Mouse (Mus musculus) left cerebral cortex, adult 2 months (tissue): ENCODE results near the gene Prn. TPM values are rescaled to one million over a fixed set of nuclear protein-coding genes. Genes with fewer than 3 reads are reported as not detected.

ENCODE experiments used
- DNase-seq, 2 experiments: peaks; one replicate each; pipeline ENCODE4 v3.0.0; 2021 to 2022; ENCODE audit warnings: low spot score in 2 of 2, mixed read lengths in 1 of 2; ENCODE audit errors: extremely low spot score in 1 of 2
- H3K27ac ChIP-seq: fragments of 200-600 bp; 2 replicates; pipeline ENCODE4 v1.8.1; 2022
- H3K4me3 ChIP-seq: fragments of 200-600 bp; 2 replicates; pipeline ENCODE4 v1.8.1; 2022
- CTCF ChIP-seq: fragments of 200-600 bp; IDR thresholded peaks from 2 replicates; pipeline ENCODE4 v1.8.1; 2022; ENCODE audit warnings: antibody characterized with exemption, mild to moderate bottlenecking, moderate library complexity
- intact Hi-C: fragments of 180-260 bp; cut with DNase I; formaldehyde crosslinking; loops from one replicate; pipeline ENCODE4 v1.15.1; 2025
- long read RNA-seq, 2 experiments: library from polyadenylated mRNA; stranded (forward); transcript quantifications; one replicate each; pipeline ENCODE4 v2.0.0; 2021; ENCODE audit warnings: borderline mapping rate in 2 of 2
- total RNA-seq, 2 experiments: library from RNA; stranded (reverse); gene quantifications; 2 replicates each; pipeline ENCODE4 v1.2.3; 2021

The Prn gene
- under 1 TPM in 1 of 2 experiments, not detected in 1; 0.20 TPM for total RNA-seq
- long read RNA-seq, experiment 1, partial matches to known transcripts = 0 of 1 reads
- long read RNA-seq, experiment 1, other reads (novel, unspliced or antisense) = 1 of 1 reads
- long read RNA-seq, experiment 2 = 0 reads

DNA sequence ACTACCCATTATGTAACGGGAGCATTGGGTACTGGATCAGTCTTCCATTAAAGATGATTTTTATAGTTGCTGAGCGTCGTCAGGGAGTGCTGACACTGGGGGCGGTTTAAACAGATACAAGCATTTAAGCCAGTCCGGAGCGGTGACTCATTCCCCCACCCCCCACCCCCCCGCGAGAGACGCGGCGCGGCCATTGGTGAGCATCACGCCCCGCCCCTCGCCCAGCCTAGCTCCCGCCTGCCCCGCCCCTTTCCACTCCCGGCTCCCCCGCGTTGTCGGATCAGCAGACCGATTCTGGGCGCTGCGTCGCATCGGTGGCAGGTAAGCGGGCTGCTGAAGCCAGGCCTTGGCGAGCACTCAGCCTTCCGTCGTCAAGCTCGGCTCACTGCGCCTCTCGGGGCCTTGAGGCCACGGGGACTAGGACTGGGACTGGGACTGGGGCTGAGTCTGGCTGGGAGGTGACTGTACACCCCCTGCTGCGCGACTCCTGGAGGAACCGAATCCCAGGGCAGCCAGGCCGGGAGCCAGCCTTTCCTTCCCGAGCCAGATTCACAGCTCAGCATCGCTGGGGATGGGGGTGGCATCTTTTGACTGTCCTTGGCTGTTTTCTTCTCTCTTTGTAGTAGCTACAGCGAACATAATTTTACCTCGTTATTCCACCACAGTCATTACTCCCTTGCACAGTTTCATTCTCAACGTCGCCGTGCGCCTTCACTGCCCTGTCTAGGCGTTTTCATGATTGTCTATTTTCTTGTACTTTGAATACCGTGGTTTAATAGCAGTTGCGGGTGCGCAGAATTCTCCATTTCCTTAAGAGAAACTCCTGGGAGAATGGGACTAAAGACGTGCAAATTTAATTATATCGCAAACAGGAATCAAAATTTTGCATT lies at the start of gene Prn, which contains the start of gene Prnp:
Prn (plus strand) TSS at position 275 of the 890 bp plus-strand sequence.
Prnp (plus strand) TSS at position 246 of the 890 bp plus-strand sequence.
- TF ChIP-seq CTCF = no peak
- DNase-seq = peak; percentile 91 to 92
- intact Hi-C loops = loop anchor here (1.0 to 2.0 kb wide), 2 partner anchors 63 to 82 kb away; no protein-coding TSS in a partner anchor

GRCm38 (mm10) chr2:131862617-131863275 lies 47.0 kb upstream of the Prn start:
- intact Hi-C loops = no loop called here

More for the DNA sequence above, at the start of gene Prn, which contains the start of gene Prnp:
- Histone ChIP-seq H3K27ac (peak within 1 kb of the TSS; percentile 94), H3K4me3 (peak within 1 kb of the TSS; percentile 68)

GRCm38 (mm10) chr2:131863472-131863871 lies 46.3 kb upstream of the Prn start:
- peak overlapping the region; percentile 73 for H3K27ac ChIP-seq
- no peak for TF ChIP-seq CTCF
- intact Hi-C loops = no loop called here
- no peak for DNase-seq
- H3K4me3 ChIP-seq = no peak overlapping the region

More at GRCm38 (mm10) chr2:131862617-131863275, 47.0 kb upstream of the Prn start:
- no peak overlapping the region for H3K4me3 ChIP-seq
- no peak; the same call in 1 of the 2 replicates for TF ChIP-seq CTCF
- no peak overlapping the region for H3K27ac ChIP-seq
- DNase-seq = no peak

DNA sequence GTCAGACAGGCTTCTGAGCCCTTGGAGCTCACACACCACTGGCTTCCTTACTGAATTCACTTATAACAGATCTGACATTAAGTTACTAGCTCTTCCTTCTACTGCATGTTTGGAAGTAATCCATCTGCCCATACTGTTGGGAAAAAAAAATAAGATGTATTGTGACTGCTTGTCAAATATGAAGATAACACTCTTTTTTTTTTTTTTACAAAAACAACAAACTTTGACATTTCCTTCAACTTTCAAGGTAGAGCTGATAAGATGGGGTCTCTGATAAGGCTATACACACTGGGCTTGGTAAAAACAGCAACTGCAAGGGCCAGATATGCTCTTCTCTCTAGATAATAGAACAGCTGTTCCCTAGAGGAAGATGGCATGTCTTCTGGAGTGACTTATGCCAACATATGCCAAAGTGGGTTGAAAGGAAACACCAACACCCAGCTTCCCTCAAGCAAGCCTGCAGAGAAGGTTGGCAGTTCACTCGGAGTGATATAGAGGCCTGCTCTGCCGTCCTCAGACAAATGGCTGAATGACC lies 45.4 kb upstream of the Prn start:
- DNase-seq = no peak
- no peak for TF ChIP-seq CTCF
- intact Hi-C loops = no loop called here
- H3K27ac ChIP-seq = peak overlapping the region; percentile 73; the same call in 1 of the 2 replicates
- no peak overlapping the region for H3K4me3 ChIP-seq

GRCm38 (mm10) chr2:131866676-131867075 lies 43.1 kb upstream of the Prn start:
- no peak for DNase-seq
- no peak for TF ChIP-seq CTCF
- intact Hi-C loops = no loop called here

DNA sequence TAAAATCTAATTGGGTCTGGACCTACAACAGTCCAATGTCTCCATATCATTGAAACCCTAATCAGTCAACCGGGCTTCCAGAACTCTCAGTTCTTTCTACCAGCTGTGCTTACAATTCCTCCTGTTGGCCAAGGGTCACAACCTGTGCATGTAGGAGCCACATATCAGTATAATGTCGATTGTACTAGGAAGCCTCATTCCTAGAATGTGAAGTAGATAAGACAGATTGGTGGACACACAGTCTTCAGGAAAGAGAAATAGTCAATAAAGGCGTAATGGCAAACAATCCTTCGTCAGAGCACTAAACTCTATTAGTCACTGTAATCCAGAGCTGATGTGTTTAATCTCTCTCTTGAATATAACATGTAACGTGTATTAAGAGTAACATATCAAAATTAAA lies 40.8 kb upstream of the Prn start:
- no peak for DNase-seq
- Histone ChIP-seq H3K27ac (no peak overlapping the region), H3K4me3 (no peak overlapping the region)
- intact Hi-C loops = no loop called here
- no peak for TF ChIP-seq CTCF

More at GRCm38 (mm10) chr2:131866676-131867075, 43.1 kb upstream of the Prn start:
- Histone ChIP-seq H3K27ac (no peak overlapping the region), H3K4me3 (no peak overlapping the region)

GRCm38 (mm10) chr2:131873376-131873775 lies 36.4 kb upstream of the Prn start:
- no peak for TF ChIP-seq CTCF

GRCm38 (mm10) chr2:131876551-131877265 lies 33.0 kb upstream of the Prn start:
- no peak for TF ChIP-seq CTCF
- Histone ChIP-seq H3K27ac (peak overlapping the region; percentile 13; the same call in 1 of the 2 replicates), H3K4me3 (no peak overlapping the region)
- no peak for DNase-seq
- intact Hi-C loops = no loop called here

More at GRCm38 (mm10) chr2:131873376-131873775, 36.4 kb upstream of the Prn start:
- H3K27ac ChIP-seq = no peak overlapping the region
- intact Hi-C loops = no loop called here
- DNase-seq = no peak
- H3K4me3 ChIP-seq = no peak overlapping the region

DNA sequence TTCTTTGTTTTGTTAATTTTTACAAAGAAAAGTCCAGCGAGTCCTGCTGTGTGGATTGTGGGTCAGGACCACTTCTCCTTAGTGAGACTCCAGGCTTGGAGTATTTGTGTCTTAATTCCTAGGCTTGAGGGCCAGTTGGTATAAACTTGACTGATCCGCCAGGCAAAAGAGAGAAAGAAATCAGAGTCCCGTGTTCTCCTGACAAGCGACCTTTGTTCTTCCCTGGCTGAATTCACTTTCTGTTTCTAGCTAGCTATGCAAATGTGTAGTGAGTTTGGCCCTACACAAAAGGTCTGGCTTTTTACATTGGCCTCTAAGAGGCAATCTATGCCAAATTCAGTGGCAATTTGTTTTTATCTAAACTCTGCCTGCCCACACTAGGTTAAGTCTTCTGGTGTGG lies 28.0 kb upstream of the Prn start:
- intact Hi-C loops = no loop called here
- no peak for DNase-seq
- H3K27ac ChIP-seq = peak overlapping the region; percentile 21; the same call in 1 of the 2 replicates

GRCm38 (mm10) chr2:131883136-131883535 lies 26.6 kb upstream of the Prn start:
- Histone ChIP-seq H3K27ac (peak overlapping the region; percentile 73), H3K4me3 (no peak overlapping the region)
- DNase-seq = no peak
- intact Hi-C loops = no loop called here
- no peak for TF ChIP-seq CTCF

More for the DNA sequence above, 28.0 kb upstream of the Prn start:
- no peak overlapping the region for H3K4me3 ChIP-seq
- no peak for TF ChIP-seq CTCF

DNA sequence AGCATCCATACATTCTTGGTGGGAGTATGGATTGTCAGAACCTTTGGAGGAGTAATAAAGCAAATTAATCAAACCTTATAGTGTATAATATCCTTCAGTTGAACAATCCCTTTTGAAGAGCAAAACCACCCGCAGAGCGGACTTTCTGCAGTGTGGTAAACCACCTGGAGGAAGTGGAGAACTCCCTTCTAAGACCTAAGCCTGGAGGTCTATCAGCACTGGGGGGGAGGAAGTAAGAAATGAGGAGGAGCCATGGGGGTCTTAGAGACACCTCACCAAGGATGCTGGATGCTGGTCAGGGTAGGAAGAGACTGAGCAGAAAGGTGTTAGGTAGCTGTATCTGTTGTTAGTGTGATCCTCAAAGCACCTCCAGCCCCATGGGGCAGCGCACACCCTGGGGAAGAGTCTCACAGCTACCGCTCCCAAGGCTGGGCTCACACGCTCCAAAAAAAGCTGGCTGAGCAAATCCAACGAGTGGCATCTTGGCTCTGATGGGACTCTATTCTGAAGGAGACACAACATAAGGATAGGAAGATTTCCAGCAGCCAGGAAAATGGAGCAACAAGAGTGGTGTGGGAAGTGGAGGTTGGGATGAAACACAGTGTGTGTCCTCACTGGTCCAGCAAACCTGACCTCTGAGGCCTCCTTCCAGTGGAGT lies 23.1 kb upstream of the Prn start:
- TF ChIP-seq CTCF = no peak
- intact Hi-C loops = no loop called here
- no peak for DNase-seq
- Histone ChIP-seq H3K27ac (no peak overlapping the region), H3K4me3 (no peak overlapping the region)
